Mouse (Mus musculus): ENCODE results near the gene 4930469K13Rik. TPM values are rescaled to one million over a fixed set of nuclear protein-coding genes. Genes with fewer than 3 reads are reported as not detected.

4930469K13Rik gene
- total RNA-seq, 2 experiments from 2014 or later = not detected

DNA sequence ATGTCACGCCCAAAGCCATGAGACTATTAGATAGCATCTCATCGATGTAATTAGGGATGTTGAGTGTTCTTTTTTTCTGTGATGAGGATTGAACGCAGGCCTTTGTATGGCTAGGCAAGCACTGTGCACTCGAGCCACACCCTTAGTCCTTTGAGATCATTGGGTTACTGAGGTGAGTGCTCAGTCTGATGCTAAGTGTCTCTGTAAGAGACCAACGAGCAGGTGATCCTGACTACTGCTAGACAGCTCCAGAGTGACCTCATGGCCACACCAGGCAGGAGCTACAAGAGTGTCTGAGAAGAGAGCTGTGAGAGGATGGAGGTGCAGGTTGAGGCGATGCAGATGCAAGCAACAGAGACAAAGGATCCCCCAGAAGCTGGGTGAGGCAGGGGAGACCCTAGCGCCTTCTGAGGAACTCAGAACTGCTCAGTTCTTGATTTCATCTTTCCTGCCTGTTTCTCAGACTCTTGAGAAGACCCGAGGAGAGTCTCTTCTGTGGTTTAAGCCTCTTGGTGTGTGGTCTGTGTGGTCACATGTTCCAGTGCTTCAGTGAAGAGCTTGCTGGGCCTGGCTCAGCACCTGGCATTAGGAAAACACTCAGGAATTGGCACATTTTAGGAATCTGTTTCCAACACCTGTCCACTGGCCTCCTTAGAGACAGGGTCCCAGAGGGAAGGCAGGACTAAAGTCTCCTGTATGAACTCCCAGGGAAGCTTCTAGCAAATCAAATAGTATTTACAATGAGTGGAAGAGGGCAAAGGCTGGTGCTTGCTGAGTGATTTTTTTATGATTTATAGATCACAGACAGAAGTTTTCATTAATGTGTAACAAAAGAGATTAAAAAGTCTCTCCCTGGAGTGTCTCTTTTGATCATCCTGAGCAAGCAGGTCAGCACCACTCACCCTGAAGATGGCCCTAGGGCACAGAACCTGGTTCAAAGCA is 146.4 kb downstream of the 4930469K13Rik start:
- DNase-seq = no peak
- intact Hi-C loops (cut with DNase I) = no loop called here

DNA sequence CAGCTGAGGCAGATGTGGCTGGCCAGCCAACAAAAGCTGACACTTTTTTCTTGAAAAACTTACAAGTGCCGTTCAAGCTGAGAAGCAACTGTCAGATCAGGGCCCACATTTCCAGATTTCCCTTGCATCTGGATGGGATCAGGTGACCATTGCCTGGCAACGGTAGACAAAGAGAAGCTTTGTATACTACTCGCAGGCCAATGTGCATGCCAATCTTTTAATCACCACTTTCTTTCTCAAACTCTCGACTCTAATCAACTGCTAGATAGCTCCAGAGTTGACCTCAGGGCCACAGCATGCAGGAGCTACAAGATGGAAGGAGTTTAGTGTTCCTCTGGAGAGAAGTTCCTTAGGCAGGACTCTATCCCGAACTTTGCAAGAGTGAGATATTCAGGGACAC is 147.2 kb downstream of the 4930469K13Rik start:
- no peak for DNase-seq
- intact Hi-C loops (cut with DNase I) = no loop called here

DNA sequence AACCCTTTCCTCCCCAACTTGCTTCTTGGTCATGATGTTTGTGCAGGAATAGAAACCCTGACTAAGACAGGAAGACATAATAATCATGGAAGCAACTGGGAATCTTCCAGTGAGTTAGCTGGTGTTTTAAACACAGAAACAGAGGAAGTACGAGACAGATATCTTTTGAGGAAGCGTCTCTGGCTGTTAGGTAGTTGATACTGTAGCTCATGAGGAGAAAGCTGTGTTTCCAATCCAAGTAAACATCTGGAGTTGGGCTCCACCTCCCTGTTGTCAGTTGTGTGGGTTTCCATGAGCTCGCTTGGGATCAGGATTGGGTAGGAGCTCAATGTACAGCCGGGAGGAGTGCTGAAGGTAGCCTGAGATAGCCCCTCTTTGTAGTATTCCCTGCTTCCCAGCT is 151.9 kb downstream of the 4930469K13Rik start:
- DNase-seq = no peak
- intact Hi-C loops (cut with DNase I) = no loop called here

- intact Hi-C loops (cut with DNase I) = no loop called here
- no peak for DNase-seq
Observed at GRCm38 (mm10) chr11:33944786-33945328, 153.5 kb downstream of the 4930469K13Rik start.

DNA sequence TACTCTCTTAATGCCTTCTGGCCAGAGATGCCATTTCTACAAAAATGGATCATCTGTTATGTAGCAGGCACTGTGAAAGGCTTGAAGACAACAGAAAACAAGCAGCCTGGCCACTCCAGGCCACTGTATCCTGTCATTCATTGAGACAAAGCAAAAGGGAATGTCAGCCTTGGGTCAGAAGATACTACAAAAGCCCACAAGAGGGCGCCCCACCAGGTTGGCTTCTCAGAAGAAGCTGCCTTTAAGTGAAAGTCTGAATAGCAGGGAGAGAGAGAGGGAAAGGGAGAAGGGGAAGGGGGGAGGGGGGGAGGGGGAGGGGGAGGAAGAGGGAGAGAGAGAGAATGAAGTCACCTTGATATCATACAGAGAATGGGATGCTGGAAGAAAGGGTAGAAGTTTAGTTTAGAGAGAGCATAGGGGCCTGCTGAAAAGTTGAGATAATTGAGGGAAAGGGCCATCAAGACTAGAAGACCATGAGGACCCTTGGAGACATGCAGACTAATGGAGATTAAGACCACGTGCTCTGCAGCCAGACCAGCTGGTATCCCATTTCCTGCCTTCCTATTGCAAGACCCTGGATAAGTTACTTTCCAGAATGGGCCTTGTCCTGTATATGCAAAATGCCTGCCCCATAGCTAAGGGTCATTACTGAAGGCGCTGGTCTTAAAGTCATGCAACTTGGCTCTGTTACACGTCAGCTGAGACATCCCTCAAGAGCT is 154.1 kb downstream of the 4930469K13Rik start:
- peak in 1 of 2 experiments; percentile 12 for DNase-seq
- intact Hi-C loops (cut with DNase I) = no loop called here

- intact Hi-C loops (cut with DNase I) = no loop called here
- DNase-seq = no peak
Observed at GRCm38 (mm10) chr11:33943565-33943964, 154.8 kb downstream of the 4930469K13Rik start.

- DNase-seq = no peak
- intact Hi-C loops (cut with DNase I) = loop anchor here (10.0 kb wide), 1 partner anchor 275 kb away; no protein-coding TSS in a partner anchor
Observed at GRCm38 (mm10) chr11:33939456-33940113, 158.8 kb downstream of the 4930469K13Rik start.

GRCm38 (mm10) chr11:33938561-33939274 is 159.6 kb downstream of the 4930469K13Rik start:
- no peak for DNase-seq
- intact Hi-C loops (cut with DNase I) = loop anchor here (10.0 kb wide), 1 partner anchor 276 kb away; no protein-coding TSS in a partner anchor

- intact Hi-C loops (cut with DNase I) = loop anchor here (10.0 kb wide), 1 partner anchor 277 kb away; no protein-coding TSS in a partner anchor
- DNase-seq = no peak
Observed at GRCm38 (mm10) chr11:33937641-33938040, 160.7 kb downstream of the 4930469K13Rik start.

- no peak for DNase-seq
- intact Hi-C loops (cut with DNase I) = loop anchor here (10.0 kb wide), 1 partner anchor 281 kb away; no protein-coding TSS in a partner anchor
Observed at GRCm38 (mm10) chr11:33934286-33934685, 164.1 kb downstream of the 4930469K13Rik start.

GRCm38 (mm10) chr11:33932386-33933111 is 165.8 kb downstream of the 4930469K13Rik start:
- DNase-seq = no peak
- intact Hi-C loops (cut with DNase I) = loop anchor here (10.0 kb wide), 1 partner anchor 282 kb away; no protein-coding TSS in a partner anchor

DNA sequence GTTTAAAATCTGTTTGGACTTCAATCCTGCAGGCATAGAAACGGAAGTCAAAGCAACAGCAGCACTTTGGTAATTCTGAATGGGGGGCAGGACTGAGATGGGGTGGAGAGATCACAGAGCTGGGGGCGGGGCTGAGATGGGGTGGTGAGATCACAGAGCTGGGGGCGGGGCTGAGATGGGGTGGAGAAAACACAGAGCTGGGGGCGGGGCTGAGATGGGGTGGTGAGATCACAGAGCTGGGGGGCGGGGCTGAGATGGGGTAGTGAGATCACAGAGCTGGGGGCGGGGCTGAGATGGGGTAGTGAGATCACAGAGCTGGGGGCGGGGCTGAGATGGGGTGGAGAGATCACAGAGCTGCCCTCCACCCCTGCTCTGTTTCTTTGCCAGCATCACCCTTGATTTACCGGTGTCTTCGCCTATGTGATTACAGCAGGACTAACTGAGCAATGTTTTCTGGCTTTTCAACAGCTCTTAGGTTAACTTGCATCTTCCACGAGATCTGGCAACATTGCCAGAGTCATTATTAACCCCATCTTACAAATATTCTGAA is 166.4 kb downstream of the 4930469K13Rik start:
- intact Hi-C loops (cut with DNase I) = loop anchor here (10.0 kb wide), 1 partner anchor 283 kb away; no protein-coding TSS in a partner anchor
- DNase-seq = peak in 1 of 2 experiments; percentile 6

GRCm38 (mm10) chr11:33929412-33929811 is 168.9 kb downstream of the 4930469K13Rik start:
- intact Hi-C loops (cut with DNase I) = loop anchor here (10.0 kb wide), 1 partner anchor 155 kb away; no protein-coding TSS in a partner anchor
- no peak for DNase-seq

- peak; percentile 11 to 62 for DNase-seq
- intact Hi-C loops (cut with DNase I) = loop anchor here (10.0 kb wide), 1 partner anchor 156 kb away; no protein-coding TSS in a partner anchor
Observed at GRCm38 (mm10) chr11:33928658-33929057, 169.7 kb downstream of the 4930469K13Rik start.

GRCm38 (mm10) chr11:33927836-33928235 is 170.5 kb downstream of the 4930469K13Rik start:
- intact Hi-C loops (cut with DNase I) = loop anchor here (10.0 kb wide), 1 partner anchor 157 kb away; no protein-coding TSS in a partner anchor
- no peak for DNase-seq

GRCm38 (mm10) chr11:33927321-33927720 is 171.0 kb downstream of the 4930469K13Rik start:
- DNase-seq = no peak
- intact Hi-C loops (cut with DNase I) = loop anchor here (10.0 kb wide), 1 partner anchor 157 kb away; no protein-coding TSS in a partner anchor

DNA sequence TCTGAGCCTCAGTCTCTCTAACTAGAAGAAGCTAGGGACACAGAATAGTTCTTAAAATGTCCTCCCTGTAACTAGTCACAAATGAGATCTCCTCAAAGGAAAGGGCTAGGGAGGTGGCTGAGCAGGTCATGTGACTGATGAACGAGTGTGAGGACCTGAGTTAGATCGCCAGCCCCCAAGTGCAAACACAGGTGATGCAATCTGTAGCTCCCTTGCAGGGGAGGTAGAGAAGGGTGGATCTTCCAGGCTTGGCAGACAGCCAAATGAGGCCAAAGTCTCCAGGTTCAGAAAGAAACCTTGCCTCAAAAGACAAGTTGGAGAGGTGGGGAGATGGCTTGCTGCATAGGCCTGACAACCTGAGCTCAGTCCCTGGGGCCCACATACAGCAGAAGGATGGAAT is 171.8 kb downstream of the 4930469K13Rik start:
- no peak for DNase-seq
- intact Hi-C loops (cut with DNase I) = loop anchor here (10.0 kb wide), 1 partner anchor 158 kb away; no protein-coding TSS in a partner anchor

- no peak for DNase-seq
- intact Hi-C loops (cut with DNase I) = loop anchor here (10.0 kb wide), 1 partner anchor 159 kb away; no protein-coding TSS in a partner anchor
Observed at GRCm38 (mm10) chr11:33925778-33926177, 172.6 kb downstream of the 4930469K13Rik start.
